Mouse (Mus musculus) ES-E14 (cell line): ENCODE measurements around the gene Unc5cl. TPM values are rescaled to one million over a fixed set of nuclear protein-coding genes. Genes with fewer than 3 reads are reported as not detected.
A peak's percentile ranks its signal among the peaks of the same experiment; 100 is the strongest.

Experiments
- DNase-seq: peaks from one replicate; pipeline ENCODE4 v3.0.0-alpha.2; 2013; ENCODE audit warnings: low read depth, low spot score
- H3K27ac ChIP-seq: 2 replicates; pipeline ENCODE4 v1.5.1; 2012; ENCODE audit warnings: low read depth, mild to moderate bottlenecking, low read length, moderate library complexity, mixed read lengths; ENCODE audit not compliant: poor library complexity, insufficient read depth, severe bottlenecking
- H3K36me3 ChIP-seq: 2 replicates; pipeline ENCODE4 v1.6.1; 2012; ENCODE audit warnings: mild to moderate bottlenecking, low read length, moderate library complexity, mixed read lengths; ENCODE audit not compliant: control insufficient read depth, poor library complexity, insufficient read depth, severe bottlenecking
- H3K4me1 ChIP-seq, 2 experiments: fragments of 150-350 bp in 1 of 2; sonication (generic) in 1 of 2; 2 replicates each; pipeline ENCODE4 v1.6.1; 2012; ENCODE audit warnings: low read length in 2 of 2, mild to moderate bottlenecking in 1 of 2, mixed read lengths in 1 of 2; ENCODE audit not compliant: control insufficient read depth in 2 of 2, insufficient read depth in 2 of 2, poor library complexity in 1 of 2
- H3K4me3 ChIP-seq, 2 experiments: fragments of 150-350 bp in 1 of 2; sonication (generic) in 1 of 2; 2 replicates each; pipeline ENCODE4 v1.5.1; 2012; ENCODE audit warnings: low read length in 2 of 2, low read depth in 1 of 2, mild to moderate bottlenecking in 1 of 2, mixed read lengths in 1 of 2; ENCODE audit not compliant: insufficient read depth in 1 of 2, poor library complexity in 1 of 2, severe bottlenecking in 1 of 2
- H3K9ac ChIP-seq: 2 replicates; pipeline ENCODE4 v1.6.1; 2012; ENCODE audit warnings: low read depth, mild to moderate bottlenecking, low read length, mixed read lengths; ENCODE audit not compliant: poor library complexity, insufficient read depth, severe bottlenecking
- H3K9me3 ChIP-seq: fragments of 150-350 bp; sonication (generic); 2 replicates; pipeline ENCODE4 v1.6.1; 2012; ENCODE audit warnings: low read depth, mild to moderate bottlenecking, low read length; ENCODE audit not compliant: control insufficient read depth, insufficient read depth
- CHD2 ChIP-seq: IDR thresholded peaks from 2 replicates; pipeline ENCODE4 v1.6.1; 2014; ENCODE audit warnings: mild to moderate bottlenecking, low read depth, low read length, inconsistent platforms
- HCFC1 ChIP-seq: IDR thresholded peaks from 2 replicates; pipeline ENCODE4 v1.6.1; 2012; ENCODE audit warnings: low read length, inconsistent platforms, borderline replicate concordance; ENCODE audit not compliant: insufficient read depth
- MAFK ChIP-seq: IDR thresholded peaks from 2 replicates; pipeline ENCODE4 v1.6.1; 2014; ENCODE audit warnings: mild to moderate bottlenecking, low read depth, low read length, inconsistent platforms; ENCODE audit not compliant: insufficient read depth
- ZC3H11A ChIP-seq: IDR thresholded peaks from 2 replicates; pipeline ENCODE4 v1.6.1; 2012; ENCODE audit warnings: low read depth, mild to moderate bottlenecking, inconsistent platforms, low read length, borderline replicate concordance
- ZNF384 ChIP-seq: IDR thresholded peaks from 2 replicates; pipeline ENCODE4 v1.6.1; 2012; ENCODE audit warnings: low read depth, low read length, inconsistent platforms
- in situ Hi-C, 2 experiments: fragments of 600-800 bp; cut with MboI; formaldehyde crosslinking; loops; one replicate each; pipeline ENCODE4 v1.15.1; 2025; ENCODE audit warnings: low sequenced_read_pairs in 2 of 2, inconsistent platforms in 1 of 2; ENCODE audit not compliant: unreplicated experiment in 2 of 2
- total RNA-seq: library from RNA; depleted of rRNA; stranded (reverse); fragments of 300-350 nt; gene quantifications from 2 replicates; pipeline ENCODE4 v1.2.3, GENCODE M21; 2012

Unc5cl gene
- total RNA-seq, 1 experiment, result 1.2 TPM

DNA sequence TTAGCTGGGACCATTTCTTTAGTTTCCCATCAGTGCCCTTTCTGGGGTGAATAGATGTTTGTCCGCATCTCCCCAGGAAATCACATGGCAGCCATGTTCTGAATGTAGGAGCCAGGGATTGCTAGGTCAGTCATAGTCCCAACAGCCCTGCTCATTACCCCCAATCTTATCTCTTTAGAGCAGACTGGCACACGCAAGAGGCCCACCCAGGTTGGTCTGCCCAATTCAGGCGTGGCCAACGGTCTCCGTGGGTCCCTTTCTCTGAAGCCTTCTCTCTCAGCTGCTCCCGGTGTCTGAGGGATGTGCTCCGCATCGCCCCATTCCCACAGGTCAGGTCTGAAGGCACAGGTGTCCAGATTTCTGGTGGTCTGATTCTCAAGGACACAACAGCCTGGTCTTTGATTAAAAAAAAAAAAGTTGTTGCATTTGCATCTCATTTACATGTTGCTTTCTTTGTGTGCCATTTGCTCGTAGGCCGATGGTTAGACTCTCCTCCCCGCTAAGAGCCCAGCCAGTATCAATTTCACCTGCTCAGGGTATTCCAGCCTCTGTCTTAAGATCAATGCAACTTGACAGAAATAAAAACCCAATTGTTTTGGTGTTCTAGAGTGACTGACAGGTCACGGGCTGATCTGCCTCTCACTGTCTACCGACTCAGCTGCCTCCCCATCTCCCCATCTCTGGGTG lies 3.9 kb upstream of the Unc5cl start:
- no peak for DNase-seq
- TF ChIP-seq ZC3H11A (no peak), ZNF384 (peak; percentile 28; the same call in 1 of the 2 replicates), CHD2 (no peak), HCFC1 (no peak), MAFK (no peak)
- no peaks in the 10 kb centered on the region for H3K36me3 ChIP-seq
- H3K4me1 ChIP-seq, result peaks cover 5 to 16% of the 10 kb centered on the region in 2 experiments
- no peaks in the 10 kb centered on the region for H3K9me3 ChIP-seq
- no peak overlapping the region for H3K4me3 ChIP-seq
- no peak overlapping the region for H3K27ac ChIP-seq
- H3K9ac ChIP-seq, result no peak overlapping the region
- in situ Hi-C loops, result no loop called here

DNA sequence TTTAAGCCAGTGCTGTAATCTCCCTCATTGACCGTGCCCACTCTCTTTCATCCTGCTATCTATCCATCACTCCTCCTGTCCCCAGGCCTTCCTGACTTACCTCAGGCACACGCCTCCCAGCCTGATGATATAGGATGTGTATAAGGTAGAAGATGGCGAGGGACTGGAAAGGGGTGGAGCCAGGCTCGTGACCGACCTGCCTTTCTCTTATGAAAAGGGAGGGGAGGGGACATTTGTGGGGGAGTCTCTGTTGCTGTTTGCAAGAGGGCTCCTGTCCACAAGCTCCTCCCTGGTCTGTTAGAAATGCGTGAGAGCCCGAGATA lies 3.4 kb upstream of the Unc5cl start, which contains the start of gene Tspo2:
TSS of gene Tspo2 (minus strand) at position 170 of the 323 bp plus-strand sequence.
- no peak within 1 kb of the TSS for H3K27ac ChIP-seq

DNA sequence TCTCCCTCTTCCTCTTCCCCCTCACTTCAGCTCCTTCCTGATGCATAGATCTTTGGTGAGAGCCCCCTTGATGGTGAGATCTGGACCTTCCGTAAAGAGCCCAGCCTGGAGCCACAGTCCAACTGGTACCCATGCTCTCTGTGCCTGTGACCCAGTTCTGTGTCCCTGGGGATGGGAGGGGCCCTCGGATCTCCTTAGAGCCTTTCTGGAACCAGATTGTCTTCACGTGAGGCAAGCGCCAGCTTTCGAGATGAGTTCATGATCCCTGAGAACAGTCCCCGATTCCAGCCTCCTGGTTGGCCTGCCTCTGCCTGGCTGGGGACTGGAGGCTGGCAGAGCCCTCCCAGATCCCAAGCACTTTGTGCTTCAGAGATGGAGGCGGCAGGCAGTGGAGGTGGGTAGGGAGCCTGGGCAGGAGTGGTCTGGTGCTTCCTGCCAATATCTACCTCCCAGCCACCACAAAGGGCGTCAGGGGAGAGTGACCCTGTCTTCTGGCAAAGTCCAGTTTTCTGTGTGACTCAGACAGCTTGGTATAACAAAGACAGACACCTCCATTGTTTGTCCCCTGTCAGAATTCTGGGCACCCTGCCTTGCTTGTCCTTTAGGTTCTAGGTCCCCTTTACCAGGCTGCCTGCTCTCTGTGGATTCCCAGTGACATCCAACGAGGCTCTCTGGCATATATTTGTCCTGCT lies 2.8 kb upstream of the Unc5cl start:
- in situ Hi-C loops, result no loop called here
- no peak overlapping the region for H3K4me3 ChIP-seq
- TF ChIP-seq ZNF384 (no peak), ZC3H11A (no peak), MAFK (no peak), HCFC1 (no peak), CHD2 (no peak)
- H3K36me3 ChIP-seq, result no peaks in the 10 kb centered on the region
- H3K9ac ChIP-seq, result no peak overlapping the region
- H3K4me1 ChIP-seq, result peaks cover 5 to 16% of the 10 kb centered on the region in 2 experiments
- no peak for DNase-seq
- no peaks in the 10 kb centered on the region for H3K9me3 ChIP-seq
- H3K27ac ChIP-seq, result no peak overlapping the region

More for the DNA sequence above, 3.4 kb upstream of the Unc5cl start, which contains the start of gene Tspo2:
- no peak within 1 kb of the TSS for H3K4me3 ChIP-seq
- H3K36me3 ChIP-seq, result no peaks in the 10 kb centered on the region
- peaks cover 5 to 16% of the 10 kb centered on the region in 2 experiments for H3K4me1 ChIP-seq
- H3K9me3 ChIP-seq, result no peaks in the 10 kb centered on the region
- H3K9ac ChIP-seq, result no peak within 1 kb of the TSS
- TF ChIP-seq ZNF384 (no peak), CHD2 (no peak), ZC3H11A (no peak), MAFK (no peak), HCFC1 (no peak)
- in situ Hi-C loops, result no loop called here
- no peak for DNase-seq

DNA sequence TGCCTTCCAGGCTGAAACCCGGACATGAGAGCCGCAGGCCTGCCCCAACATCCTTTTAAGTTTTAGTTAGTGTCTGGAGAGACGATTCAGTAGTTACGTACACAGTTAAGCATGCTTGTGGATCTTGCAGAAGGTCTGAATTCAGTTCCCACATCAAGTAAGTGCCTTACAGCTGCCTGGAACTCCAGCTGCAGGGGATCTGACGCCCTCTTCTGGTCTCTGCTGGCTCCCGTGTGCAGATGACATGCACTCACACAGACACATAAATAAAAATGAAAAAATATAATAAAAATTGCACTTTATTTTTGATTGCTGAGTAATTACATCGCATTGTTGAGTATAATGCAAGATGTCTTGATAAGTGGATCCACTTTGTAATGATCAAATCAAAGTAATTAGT lies 1.2 kb upstream of the Unc5cl start:
- H3K9ac ChIP-seq, result no peak overlapping the region
- H3K4me1 ChIP-seq, result peaks cover 3 to 14% of the 10 kb centered on the region in 2 experiments; a peak in 3 of 4 replicates
- DNase-seq, result no peak
- no peak for TF ChIP-seq ZC3H11A
- no peak for TF ChIP-seq HCFC1
- TF ChIP-seq MAFK, result no peak
- TF ChIP-seq CHD2, result no peak
- no peak for TF ChIP-seq ZNF384
- no peak overlapping the region for H3K4me3 ChIP-seq
- H3K9me3 ChIP-seq, result no peaks in the 10 kb centered on the region
- H3K27ac ChIP-seq, result no peak overlapping the region
- no peaks in the 10 kb centered on the region for H3K36me3 ChIP-seq
- in situ Hi-C loops, result no loop called here
